Mouse (Mus musculus) gastrocnemius, adult 18-20 months (tissue): ENCODE results near the gene Magi2. TPM values are rescaled to one million over a fixed set of nuclear protein-coding genes. Genes with fewer than 3 reads are reported as not detected.
"Not testable (repeated sequence)": the region's sequence is repeated elsewhere in the genome, so short reads cannot be mapped to it uniquely, and the experiment has no call there.

Experiments
- DNase-seq: peaks from one replicate; pipeline ENCODE4 v3.0.0; 2021; ENCODE audit warnings: low spot score
- total RNA-seq, 2 experiments: library from RNA; stranded (reverse); gene quantifications; 2 replicates each; pipeline ENCODE4 v1.2.3; 2021

The Magi2 gene
- total RNA-seq, 2 experiments from 2014 or later, result 0.53 to 0.85 TPM

- no peak for DNase-seq
Measured at GRCm38 (mm10) chr5:20492679-20493078, 1265.8 kb downstream of the Magi2 start.

GRCm38 (mm10) chr5:20494010-20494409 is 1267.2 kb downstream of the Magi2 start:
- no peak for DNase-seq

- DNase-seq, result no peak
Measured at GRCm38 (mm10) chr5:20496924-20497323, 1270.1 kb downstream of the Magi2 start.

GRCm38 (mm10) chr5:20499031-20499600 is 1272.3 kb downstream of the Magi2 start:
- DNase-seq, result no peak

GRCm38 (mm10) chr5:20508609-20509008 is 1281.8 kb downstream of the Magi2 start:
- DNase-seq, result no peak

GRCm38 (mm10) chr5:20509606-20510005 is 1282.8 kb downstream of the Magi2 start:
- DNase-seq, result no peak

- no peak for DNase-seq
Measured at GRCm38 (mm10) chr5:20512377-20513126, 1285.7 kb downstream of the Magi2 start.

- no peak for DNase-seq
Measured at GRCm38 (mm10) chr5:20521639-20522038, 1294.8 kb downstream of the Magi2 start.

- DNase-seq, result no peak
Measured at GRCm38 (mm10) chr5:20522047-20522446, 1295.2 kb downstream of the Magi2 start.

GRCm38 (mm10) chr5:20523776-20524175 is 1296.9 kb downstream of the Magi2 start:
- DNase-seq, result no peak

GRCm38 (mm10) chr5:20526588-20526987 is 1299.8 kb downstream of the Magi2 start:
- not testable (repeated sequence) for DNase-seq

- no peak for DNase-seq
Measured at GRCm38 (mm10) chr5:20536544-20536943, 1309.7 kb downstream of the Magi2 start.

GRCm38 (mm10) chr5:20537369-20538022 is 1310.7 kb downstream of the Magi2 start:
- no peak for DNase-seq

GRCm38 (mm10) chr5:20544374-20544773 is 1317.5 kb downstream of the Magi2 start:
- DNase-seq, result no peak

- no peak for DNase-seq
Measured at GRCm38 (mm10) chr5:20559378-20559777, 1332.5 kb downstream of the Magi2 start.

- DNase-seq, result no peak
Measured at GRCm38 (mm10) chr5:20559821-20560220, 1333.0 kb downstream of the Magi2 start.

GRCm38 (mm10) chr5:20568421-20568820 is 1341.6 kb downstream of the Magi2 start:
- DNase-seq, result no peak

GRCm38 (mm10) chr5:20568966-20569365 is 1342.1 kb downstream of the Magi2 start:
- DNase-seq, result no peak

GRCm38 (mm10) chr5:20574816-20575215 is 1348.0 kb downstream of the Magi2 start:
- DNase-seq, result no peak

GRCm38 (mm10) chr5:20575798-20576197 is 1349.0 kb downstream of the Magi2 start:
- DNase-seq, result no peak

GRCm38 (mm10) chr5:20576266-20576665 is 1349.4 kb downstream of the Magi2 start:
- no peak for DNase-seq

- DNase-seq, result no peak
Measured at GRCm38 (mm10) chr5:20578666-20579065, 1351.8 kb downstream of the Magi2 start.

- DNase-seq, result no peak
Measured at GRCm38 (mm10) chr5:20580619-20581018, 1353.8 kb downstream of the Magi2 start.
